Mouse (Mus musculus): ENCODE data around the gene Habp2.

DNA sequence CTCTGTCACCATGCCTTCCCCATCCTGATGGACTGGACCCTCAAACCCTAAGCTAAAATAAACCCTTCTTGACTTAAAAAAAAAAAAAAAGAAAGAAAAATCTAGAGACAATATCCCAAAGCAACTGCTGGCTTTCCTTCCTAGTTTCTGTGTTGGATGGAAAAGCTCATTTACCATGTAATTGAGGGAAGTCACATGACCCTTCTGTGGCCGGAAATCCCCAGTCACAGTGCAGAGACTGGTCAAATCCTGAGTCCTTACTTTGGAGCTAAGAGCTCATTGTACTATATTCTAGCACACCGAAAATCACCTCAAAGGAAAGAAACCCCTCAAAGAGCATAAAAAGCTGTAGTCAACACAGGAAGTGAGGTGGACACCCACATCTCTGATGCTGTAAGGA, 72.0 kb downstream of the Habp2 start:
- TF ChIP-seq POLR2A (IDR thresholded peaks at IDR 0.05; ENCODE audit: borderline replicate concordance, low read depth, low read length), result no peak
- TF ChIP-seq CTCF (IDR thresholded peaks at IDR 0.05; ENCODE audit: low read depth, low read length), result no peak

Data from bone marrow macrophage, adult 2 months (primary cell).